Mouse (Mus musculus) kidney, postnatal 14 days (tissue): ENCODE results near the gene Dlgap4.

Experiments
- DNase-seq: peaks from one replicate; pipeline ENCODE4 v3.0.0; 2022; ENCODE audit warnings: mixed read lengths

The Dlgap4 gene

DNA sequence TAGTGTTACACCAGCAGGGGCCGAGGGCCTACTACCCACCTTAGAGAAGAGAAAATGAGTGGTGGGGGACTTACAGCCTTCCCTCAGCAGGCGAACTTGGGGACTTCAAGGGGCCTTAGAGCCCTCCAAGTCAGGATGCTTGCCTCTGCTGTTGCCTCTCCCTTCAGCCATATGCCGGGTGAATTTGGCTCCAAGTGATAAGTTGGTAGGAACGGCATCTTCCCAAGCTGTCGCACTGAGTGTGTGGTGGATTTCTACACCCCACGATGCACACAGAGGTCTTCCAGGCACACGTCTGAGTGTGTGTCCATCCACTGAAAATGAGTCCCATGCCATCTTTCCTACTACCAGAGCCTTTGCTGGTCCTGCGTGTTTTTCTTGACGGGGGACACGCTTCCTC lies 49.7 kb downstream of the Dlgap4 start:
- DNase-seq: no peak

DNA sequence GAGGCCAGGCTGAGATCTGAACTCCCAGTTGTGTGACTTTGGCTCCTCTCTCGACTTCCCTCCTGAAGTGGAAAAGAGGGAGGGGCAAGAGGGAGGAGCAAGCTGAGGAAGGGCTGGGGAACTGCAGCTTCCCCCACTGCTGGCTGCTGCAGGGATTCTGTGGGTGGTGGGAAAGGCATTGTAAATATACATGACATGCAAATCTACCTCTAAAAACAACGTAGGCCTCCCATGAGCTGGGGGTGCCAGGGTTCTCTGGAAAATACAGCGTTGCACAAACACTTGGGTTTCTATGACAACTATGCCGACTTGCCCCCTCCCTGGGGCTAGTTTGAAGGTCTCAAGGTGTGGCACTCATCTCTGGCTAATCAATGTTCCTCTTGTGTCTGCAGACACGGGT lies 50.9 kb downstream of the Dlgap4 start:
- DNase-seq: no peak

DNA sequence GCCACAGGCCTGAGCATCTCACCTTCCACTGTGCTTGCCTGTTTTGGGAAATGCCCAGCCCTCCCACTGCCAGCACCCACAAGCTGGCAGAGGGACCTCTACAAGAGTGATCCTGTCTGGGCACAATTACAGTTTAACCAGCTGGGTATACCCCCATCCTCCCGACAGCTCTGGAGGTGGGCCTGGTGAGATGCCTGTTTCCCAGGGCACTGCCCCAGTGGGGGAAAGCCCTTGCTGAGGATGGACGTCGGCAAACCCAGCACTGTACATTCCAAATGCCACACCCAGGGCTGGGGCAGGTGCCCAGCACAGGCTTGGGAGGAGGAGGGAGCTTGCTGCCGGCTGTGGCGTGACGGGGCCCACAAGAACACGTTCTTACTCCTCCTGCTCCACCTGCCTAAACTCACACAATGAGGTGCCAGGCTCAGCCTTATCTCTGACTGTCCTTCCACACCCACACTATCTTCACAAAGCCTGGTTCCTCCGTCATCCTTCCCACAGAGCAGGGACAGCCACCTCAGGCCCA lies 51.6 kb downstream of the Dlgap4 start:
- DNase-seq: no peak

DNA sequence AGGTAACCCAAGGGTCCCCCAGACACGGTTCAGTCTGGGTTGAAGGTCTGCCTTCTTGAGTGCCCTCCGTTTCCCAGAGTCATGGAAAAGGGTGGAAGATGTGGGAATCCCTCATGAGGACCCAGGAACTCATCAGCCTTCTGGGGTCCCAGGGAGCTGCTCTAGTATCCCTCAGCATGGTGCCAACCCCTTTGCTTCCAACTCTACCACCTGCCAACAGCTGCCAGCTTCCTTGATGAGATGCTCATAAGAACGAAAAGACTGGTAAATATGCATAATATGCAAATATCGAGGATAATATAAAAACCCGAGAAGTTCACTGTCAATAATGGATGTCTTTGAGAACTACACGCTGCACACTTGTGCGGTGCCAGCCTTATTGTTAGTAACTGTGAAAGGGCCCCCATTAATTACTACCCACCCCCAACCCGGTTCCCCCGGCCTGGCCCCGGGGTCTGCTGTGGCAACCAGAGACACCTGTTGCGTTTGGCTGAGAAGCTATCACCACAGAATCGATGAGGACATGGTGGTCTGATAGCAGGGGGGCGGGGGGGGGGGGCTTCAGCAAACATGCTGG lies 52.2 kb downstream of the Dlgap4 start:
- no peak for DNase-seq

DNA sequence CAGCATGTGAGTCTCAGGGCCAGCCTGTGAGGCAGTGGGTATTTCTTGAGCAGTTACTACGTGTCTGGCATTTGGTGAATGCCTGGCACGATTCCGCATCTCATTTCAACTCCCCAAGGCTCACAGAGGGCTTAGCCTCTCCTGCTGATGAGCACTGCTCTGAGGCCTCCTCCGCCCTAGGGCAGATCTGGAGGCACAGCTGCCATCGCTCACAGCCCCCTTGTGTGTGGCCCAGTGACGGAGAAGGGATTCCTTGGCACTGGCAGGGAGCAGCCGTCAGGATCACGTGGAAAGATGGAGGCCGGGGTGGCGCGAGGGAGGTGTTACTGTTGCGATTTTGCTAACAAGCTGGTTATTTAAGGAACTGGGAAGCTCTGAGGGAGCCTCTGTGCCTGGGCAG lies 52.7 kb downstream of the Dlgap4 start:
- DNase-seq: no peak

DNA sequence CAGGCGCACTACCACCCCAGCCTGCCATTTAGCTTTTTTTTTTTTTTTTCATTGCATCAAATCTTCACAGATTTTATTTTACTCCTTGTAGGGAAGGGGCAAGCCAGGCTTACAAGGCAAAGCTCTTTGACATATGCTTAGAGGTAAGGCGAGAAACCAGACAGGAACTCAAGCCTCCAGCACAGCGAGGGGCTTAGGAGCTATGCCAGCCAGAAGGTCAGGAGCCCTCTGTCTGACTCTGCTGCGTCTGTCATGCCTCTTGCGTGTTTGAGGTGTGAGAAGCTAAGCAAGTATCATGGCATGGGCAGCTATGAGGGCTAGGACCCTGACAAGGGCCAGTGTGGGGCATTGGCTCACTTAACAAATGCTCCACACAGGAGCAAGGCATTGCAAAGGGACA lies 53.8 kb downstream of the Dlgap4 start:
- no peak for DNase-seq

DNA sequence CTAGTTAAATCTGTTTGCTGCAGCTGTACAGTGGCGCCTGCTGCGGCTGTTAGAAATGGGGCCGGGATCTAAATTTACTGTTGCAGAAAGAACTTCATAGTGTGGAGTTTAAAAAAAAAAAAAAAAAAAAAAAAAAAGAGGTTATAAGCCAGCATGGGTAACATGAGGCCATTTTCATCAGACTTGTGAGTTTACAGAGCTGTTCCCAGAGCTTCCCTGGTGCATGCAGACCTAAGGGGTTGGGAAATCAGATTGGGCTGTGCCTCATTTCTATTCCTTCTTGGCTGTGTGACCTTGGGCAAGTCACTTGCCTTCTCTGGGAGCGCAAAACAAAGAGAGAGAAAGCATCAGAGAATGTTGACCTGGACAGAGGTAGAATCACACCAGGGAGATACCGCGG lies 55.1 kb downstream of the Dlgap4 start:
- DNase-seq: no peak

DNA sequence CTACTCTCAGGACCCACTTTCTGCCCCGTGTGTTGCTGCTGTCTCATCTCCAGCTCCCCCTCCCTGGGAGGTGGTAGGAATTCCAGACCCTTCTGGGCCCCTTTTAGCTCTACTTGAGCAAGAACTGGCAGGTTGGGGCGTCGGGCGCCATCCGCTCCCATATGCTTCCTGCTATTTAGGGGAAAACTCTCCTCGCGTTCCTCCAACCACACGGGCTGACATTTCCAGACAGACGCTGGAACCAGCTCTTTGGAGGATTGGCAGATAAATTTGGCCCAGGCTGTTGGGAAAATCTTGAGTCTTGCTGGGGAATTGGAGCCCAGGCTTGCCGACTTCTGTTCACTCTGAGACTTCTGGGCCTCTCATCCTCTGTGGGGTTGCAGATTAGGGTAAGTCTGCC lies 59.8 kb downstream of the Dlgap4 start:
- DNase-seq: no peak

DNA sequence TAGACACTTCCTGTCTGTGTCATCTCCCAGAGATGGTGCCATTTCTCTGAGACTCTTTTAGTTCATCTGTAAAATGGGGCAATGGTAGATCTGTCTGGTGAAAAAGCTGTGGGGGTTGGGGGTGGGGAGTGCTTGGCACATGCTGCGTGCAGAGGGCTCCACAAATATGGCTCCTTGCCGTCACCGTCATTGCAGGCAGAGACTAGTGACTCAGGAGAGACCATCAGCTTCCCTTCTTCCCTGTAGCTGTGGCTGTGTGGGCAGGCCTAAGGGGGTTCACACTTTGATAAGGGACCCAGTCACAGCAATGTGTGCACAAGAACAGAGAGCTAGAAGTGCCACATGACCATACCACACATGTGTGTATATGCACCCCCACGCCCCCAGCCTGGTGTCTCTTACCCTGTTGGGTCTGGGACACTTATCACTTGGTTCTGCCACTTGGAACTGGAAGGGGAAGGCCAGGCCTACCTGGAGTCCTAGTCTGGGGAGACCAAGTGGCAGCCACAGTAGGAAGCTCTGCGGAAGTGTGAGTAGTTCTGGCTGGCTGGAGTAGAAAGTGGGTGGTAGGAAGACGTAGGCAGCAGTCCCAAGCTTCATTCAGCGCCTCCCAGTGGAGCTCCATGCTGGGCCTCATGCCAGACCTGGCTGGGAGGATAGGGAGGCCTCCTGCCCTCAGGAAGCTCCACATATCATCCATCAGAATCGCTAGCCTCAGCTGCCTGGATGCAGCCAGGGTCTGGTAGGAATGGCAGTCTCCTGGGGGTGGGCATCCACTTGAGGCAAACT lies 60.6 kb downstream of the Dlgap4 start:
- peak; percentile 19 for DNase-seq

DNA sequence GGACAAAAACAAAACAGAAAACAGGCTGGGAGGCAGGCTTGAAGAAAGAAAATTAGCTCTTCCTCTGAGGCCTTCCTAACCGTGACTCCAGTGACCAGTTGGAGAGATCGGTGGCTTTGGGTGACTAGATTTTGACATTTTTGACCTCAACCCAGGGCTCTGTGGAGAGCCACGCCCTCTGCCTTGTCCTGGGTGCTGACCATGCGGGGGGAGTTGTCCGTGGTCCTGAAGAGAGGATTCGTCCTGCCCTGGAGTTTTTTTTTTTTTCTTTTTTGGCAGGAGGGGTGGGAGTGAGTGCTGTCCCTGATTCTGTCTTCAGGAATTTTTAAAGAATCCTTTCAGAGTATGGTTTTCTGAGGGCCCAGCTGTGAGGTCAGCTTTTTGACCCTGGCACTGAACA lies 63.4 kb downstream of the Dlgap4 start:
- DNase-seq: peak; percentile 44

DNA sequence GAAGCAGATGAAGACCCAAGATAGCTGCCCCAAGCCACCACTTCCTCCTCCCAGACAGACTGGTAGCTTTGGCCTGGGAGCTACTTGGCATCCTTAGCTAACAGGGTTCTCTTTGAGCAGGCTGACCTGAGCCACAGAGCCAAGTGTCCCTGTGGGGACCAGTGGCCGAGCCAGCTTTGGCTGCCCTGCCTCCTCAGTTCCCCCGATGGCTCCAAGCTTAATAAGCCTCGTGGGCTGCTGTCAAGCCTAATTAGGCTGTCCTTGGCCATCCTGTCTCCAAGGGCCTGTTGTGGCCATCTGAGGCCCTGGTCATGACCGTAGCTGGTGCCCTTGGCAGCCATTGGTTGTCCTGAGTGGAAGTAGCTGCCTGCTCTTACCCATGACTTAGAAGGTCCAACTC lies 64.6 kb downstream of the Dlgap4 start:
- no peak for DNase-seq

DNA sequence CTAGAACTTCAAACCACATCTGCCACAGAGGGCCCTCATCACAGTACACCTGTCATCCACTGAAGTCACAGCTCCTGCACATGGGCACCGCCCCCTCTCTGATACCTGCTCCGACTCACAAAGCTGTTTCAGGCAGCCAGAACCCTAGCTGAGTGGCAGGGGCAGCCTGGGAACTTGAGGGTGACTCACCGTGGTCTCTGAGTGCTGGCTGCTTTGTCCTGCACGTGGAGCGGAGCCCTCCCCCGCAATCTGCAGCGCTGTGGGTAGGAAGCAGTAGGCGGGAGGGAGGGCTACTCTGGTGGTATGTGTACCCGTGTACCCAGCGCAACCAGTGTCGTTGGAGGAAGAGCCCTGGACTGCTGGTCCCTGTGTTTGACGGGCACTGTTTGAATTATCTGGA lies 69.5 kb downstream of the Dlgap4 start:
- DNase-seq: no peak

DNA sequence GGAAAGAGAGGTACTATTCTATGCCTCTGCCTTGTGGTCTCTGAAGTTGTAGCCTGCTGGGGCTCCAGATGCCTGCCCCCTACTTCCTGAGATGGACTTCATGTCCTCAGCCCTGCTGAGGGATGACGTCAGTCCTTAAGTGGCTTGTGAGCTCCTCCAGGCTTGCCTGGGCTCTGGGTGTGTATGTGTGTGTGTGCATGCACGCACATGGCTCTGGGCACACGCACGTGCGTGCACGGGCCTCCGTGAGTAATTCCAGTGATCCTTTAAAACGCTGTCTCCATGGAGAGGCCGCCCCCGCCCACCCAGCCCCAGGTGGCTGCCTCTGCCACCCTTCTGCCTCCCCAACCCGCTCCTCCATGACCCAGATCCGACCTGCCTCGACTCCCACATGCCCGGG lies 72.5 kb downstream of the Dlgap4 start:
- no peak for DNase-seq

DNA sequence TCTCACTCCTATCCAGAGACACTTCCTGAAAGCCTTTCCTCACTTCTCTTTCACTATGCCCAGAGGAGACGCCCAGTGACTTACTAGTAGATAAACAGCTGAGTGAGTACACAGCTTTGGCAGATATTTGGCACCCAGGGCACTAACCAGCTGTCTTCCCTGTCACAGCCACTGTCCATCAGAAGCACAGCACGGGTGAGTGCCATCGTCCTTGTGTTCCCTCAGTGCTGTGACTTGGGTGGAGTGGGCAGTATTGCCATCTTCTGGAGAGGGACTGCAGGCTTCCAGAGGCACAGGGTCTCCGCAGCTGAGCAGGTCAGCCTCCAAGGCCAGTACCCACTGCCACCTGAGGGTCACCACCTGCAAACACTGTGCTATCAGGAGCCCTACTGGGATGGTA lies 73.2 kb downstream of the Dlgap4 start:
- no peak for DNase-seq

DNA sequence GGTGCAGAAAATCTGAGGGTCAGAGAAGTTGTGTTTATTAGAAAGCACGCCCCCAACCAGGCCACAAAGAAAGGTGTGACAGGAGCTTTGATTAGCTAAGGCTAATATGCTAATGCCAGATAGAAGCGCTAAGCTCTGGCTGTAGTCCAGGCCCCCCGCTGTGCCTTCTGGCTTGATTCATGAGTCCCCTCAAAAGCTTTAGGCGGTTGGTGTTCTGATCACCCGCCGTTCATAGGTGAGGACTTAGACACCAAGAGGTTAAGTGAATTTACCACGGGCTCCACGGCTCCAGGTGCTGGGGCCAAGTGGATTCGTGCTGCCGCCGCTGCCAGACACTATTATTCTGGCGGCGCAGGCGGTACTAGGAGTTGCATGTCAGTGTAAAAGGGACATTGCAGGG lies 75.1 kb downstream of the Dlgap4 start:
- DNase-seq: no peak

DNA sequence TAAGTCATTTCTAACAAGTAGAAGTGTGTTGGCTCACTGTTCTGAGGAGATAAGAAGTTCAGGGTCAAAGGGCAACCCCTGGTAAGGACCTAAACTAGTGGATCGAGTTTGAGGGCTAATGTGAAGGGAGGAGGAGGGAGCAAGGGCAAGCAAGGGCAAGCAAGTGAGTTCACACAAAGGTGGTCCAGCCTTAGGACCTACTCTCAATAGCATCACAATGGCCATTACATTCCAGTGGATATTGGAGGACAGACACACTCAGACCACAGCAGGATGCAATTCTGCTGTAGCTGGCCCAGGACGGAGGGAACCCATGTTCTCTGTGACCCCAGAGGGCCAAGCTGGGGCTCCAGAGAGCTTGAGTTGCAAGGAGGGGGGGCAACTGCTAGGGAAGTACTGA lies 77.3 kb downstream of the Dlgap4 start:
- no peak for DNase-seq

DNA sequence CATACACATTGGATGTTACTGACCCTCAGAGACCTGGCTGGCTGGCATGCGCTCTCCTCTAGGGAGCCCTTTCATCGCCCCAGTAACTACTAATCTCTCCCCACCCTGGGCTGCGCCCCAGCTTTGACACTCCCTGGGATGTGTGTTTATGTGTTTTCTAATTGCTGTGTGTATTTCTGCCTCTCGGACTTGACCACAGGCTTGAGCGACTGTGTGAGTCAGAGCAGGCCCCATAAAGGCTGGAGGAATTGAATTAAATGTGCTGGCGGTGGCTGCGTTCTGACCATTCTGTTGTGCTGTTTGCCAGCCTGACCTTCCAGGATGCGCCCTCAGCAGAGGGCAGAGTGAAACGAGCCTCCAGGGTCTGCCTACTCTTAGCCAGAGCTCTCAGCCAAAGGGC lies 78.2 kb downstream of the Dlgap4 start:
- no peak for DNase-seq

DNA sequence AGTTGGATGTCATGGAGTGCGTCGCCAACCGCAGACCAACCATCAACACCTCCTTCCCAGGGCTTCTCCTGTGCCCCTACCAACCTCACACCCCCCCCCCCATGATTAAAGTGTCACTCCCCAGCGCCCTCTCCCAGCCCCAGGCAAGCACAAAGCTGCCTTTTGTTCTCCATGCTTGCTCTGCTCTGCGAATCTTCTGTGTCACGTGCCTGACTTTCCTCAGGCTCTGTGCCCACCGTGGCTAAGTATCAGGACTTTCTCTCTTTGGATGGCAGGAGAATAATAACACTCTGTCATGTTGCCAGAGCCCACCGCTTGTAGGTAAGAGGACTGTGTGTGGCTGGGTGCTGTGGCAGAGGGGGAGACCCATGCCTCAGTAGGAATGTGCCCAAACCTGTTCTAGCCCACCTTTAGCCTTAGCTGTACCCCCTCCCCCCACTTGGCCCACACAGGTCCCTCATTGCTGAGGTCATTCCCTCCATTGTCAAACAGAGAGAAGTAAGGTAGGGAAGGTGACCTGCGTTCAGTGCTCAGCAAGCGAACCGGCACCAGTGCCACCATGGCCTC lies 79.8 kb downstream of the Dlgap4 start:
- DNase-seq: no peak

DNA sequence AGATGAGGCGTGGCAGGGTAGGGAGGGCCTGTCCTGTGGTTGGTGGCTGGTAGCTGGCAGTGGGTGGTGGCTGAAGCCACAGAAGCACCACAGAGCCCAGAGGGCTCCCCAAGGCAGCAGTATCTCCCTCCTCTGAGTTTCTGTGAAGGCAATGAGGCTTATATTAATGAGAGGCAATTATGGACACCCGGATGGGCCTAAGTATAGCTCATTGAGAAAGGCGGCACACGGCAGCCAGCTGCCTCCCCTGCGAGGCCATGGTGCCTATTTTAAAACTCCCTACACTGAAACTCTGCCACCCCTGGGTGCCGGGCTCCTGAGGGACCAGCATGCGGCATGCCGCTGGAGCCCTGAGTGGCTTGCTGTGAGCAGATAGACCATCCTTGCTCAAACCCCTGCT lies 83.8 kb downstream of the Dlgap4 start:
- DNase-seq: no peak

DNA sequence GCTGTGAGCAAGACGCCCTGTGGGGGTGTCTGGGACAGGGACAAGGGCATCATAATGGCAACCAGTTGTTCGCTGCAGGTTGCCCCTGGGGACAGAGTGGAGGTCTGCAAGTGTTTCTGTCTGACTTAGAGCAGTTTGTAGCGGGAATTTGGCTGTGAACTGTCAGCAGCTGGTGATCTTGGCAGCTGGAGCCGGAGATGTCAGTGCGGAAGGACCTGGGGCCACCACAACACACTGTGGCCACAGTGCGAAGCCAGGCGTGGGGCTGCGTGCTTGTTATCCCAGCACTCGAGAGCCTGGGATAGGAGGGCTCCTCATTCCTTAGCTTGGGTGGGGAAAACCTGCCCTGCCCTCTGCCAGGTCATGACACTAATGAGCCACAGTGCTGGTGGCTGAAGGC lies 84.7 kb downstream of the Dlgap4 start:
- DNase-seq: peak; percentile 25

DNA sequence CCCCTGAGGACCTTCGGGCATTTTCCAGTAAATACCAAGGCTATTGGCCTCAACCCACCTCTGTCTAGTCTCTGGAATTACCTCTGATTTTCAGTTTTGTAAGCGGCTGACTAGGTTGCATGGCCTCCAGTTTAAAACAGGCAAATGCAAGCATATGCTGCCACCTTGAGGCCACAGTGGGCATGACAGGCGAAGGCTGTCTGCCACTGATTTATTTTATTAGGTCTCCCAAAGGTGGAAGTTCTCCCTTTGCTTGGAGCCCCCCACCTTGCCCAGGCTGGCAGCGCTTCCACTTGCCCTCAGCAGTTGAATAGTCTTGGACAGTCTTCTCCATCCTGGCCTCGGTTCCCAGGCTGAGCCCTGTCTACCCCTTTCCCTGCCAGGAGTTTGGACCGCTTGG lies 92.0 kb downstream of the Dlgap4 start:
- peak; percentile 80 for DNase-seq

DNA sequence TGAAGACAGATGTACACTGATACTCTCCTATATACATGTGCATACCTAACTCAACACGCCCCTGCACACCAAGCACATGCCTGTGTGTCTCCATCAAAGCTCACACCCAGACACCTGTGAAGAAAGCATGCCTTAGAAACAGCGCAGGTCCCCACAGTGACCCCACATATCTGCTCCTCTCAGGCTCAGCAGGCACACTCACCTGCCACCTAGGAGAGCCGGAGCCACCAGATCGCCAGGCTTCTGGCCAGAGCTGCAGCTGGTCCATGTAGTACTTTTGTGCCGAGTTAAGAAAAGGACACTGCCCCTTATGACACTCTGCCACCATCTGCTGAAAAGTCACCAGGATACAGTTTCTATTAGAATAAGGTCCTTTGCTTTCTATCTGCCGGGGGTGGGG lies 103.2 kb downstream of the Dlgap4 start:
- no peak for DNase-seq

DNA sequence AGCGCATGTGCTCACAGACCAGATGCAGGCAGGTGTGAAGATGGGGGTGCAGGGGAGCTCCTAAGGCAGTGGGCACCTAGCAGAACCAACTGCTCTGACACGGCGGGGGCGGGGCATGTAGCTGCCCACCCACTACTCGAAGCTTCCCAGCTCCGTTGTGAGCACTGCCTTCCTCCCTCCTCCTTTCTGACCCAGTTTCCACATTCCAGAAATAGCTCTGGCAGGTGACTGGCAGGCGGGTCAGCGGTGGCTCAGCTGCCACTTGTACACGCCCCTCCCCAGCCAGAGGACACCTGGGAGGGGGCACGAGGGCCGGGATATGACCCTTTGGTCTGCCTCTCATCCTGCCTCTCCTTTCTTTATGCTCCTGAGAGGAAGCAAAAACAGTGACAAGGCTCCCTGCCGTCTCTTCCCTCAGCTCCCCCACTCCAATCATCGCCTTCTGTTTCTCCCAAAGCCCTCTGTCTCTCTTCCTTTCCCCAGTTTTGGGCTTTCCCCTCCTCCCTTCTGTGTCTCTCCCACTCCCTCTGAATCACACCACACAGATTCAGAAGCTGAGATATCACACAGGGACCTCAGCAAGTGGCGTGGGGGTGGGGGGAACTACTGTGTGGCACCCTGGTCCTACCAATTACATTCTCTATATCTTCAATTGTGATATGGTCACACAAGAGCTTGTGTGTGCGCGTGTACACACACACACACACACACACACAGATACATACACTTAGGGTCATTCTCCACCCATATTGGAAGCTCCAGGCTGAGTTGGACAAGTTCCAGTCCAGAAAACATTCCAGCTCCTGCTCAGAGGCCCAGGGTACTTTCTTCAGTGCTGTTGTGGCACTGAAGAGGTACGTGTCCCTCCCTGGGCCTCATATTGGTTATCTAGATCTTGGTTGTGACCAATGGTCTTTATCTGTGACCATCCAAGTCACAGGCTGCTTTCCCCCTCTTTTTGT lies 104.1 kb downstream of the Dlgap4 start:
- DNase-seq: peak; percentile 83
